In the genomic region with DNA sequence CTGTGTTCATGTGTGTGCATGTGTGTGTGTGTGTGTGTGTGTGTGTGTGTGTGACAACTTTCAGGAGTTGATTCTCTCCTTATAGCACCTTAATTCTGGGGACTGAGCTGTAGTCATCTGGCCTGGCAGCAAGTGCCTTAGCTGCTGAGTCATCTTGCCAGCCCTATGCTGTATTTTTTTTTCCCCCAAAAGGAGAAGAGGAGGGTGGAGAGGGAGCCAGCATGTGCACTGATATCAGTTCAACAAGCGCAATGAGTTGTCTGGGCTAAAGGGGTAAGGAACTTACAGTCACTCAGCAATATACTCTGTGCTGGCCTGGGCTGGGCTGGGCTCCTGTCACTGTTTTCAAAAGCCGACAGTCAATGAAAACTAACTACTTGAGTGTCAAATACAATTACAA, we compare ENCODE assay signal across 1 mouse cellular context.
TF ChIP-seq lines count a peak whose summit lies in the region.

No protein-coding gene starts in this region.

TF ChIP-seq in MEL, 35 proteins besides CTCF, POLR2A, EP300 and RAD21 (continued from another document):
- TF ChIP-seq GATA1 (IDR thresholded peaks at IDR 0.05; ENCODE audit: low read depth, low read length) (peak; percentile 65; the same call in 1 of the 2 replicates), GABPA (IDR thresholded peaks at IDR 0.05; ENCODE audit: low read depth, low read length) (peak; percentile 88), MAZ (IDR thresholded peaks at IDR 0.05; ENCODE audit: low read depth, low read length) (peak; percentile 23; the same call in 1 of the 2 replicates), NELFE (IDR thresholded peaks at IDR 0.05; ENCODE audit: low read depth, low read length) (no peak), TAL1 (IDR thresholded peaks at IDR 0.05; ENCODE audit: low read length) (no peak)
